Mouse (Mus musculus) megakaryocyte progenitor cell, adult 5-6 weeks (primary cell): ENCODE results near the gene Hsd11b1. TPM values are rescaled to one million over a fixed set of nuclear protein-coding genes. Genes with fewer than 3 reads are reported as not detected.
"Not testable (repeated sequence)": the region's sequence is repeated elsewhere in the genome, so short reads cannot be mapped to it uniquely, and the experiment has no call there.

Experiments
- ATAC-seq: replicated peaks from 2 replicates; pipeline ENCODE4 v1.8.0; 2016; ENCODE audit warnings: mild to moderate bottlenecking, moderate TSS enrichment, inconsistent platforms; ENCODE audit not compliant: poor library complexity
- total RNA-seq, 2 experiments: library from RNA; stranded (forward) in 1 of 2; stranded (reverse) in 1 of 2; fragments of 157-497, 149-512 nt in 1 of 2; fragments of 200-1000 nt in 1 of 2; gene quantifications; 2 replicates each; pipeline versions ENCODE4 v1.2.3 to v1.2.4; 2015 to 2017

Gene Hsd11b1
- total RNA-seq, 2 experiments from 2014 or later = 39.9 to 74.0 TPM

DNA sequence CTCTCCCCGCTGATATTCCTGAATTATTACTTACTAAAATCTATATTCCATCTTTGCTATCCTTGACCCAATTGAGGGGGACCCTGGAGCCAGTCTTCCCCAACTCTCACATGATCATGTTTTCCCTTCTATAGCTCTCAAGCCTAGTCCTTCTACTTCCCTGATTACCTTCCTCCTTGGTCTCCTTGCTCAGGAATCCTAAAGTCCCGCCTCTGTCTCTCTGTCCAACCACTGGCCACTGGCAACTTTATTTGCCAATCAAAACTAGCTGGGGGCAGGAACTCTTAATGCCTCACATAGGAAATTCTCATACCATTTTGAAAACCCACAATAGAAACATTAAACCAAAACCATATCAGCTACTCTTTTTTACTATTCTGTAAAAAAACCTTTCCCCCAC lies 17.5 kb upstream of the Hsd11b1 start:
- ATAC-seq = peak; percentile 58; the same call in 1 of the 2 replicates

DNA sequence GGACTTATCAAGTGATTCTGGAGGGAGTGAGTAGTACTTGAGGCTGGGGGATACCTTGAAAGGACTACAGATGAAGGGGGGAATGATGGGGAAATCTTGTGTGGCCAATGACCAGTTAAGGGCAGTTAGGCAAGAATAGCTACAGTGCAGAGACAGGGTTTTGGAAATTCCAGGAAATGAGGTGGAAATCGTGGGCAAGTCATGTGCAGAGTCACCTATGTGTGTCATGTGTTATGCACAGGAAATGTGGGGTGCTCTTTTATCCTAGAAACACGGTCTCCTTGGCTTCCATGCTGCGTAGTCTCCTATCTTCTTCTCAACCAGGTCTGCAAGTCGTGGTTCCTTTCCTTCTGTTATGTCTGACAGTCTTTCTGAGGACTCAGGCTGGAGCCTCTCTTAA lies 15.6 kb upstream of the Hsd11b1 start:
- peak; percentile 35 for ATAC-seq

GRCm38 (mm10) chr1:193278414-193279045 lies 14.7 kb upstream of the Hsd11b1 start:
- ATAC-seq = no peak

GRCm38 (mm10) chr1:193274407-193275071 lies 10.7 kb upstream of the Hsd11b1 start:
- ATAC-seq = peak; percentile 48

GRCm38 (mm10) chr1:193272916-193273601 lies 9.2 kb upstream of the Hsd11b1 start, which contains the start of gene G0s2:
TSS of gene G0s2 (minus strand) at chr1:193273217.
- peak; percentile 65 for ATAC-seq

- peak; percentile 9 for ATAC-seq
Measured at GRCm38 (mm10) chr1:193272137-193272915, 8.5 kb upstream of the Hsd11b1 start.

- 0 out of 2 replicates have a peak, but pooled peaks have one; percentile 12 for ATAC-seq
Measured at GRCm38 (mm10) chr1:193270965-193271763, 7.3 kb upstream of the Hsd11b1 start.

GRCm38 (mm10) chr1:193265734-193266133 lies 1.9 kb upstream of the Hsd11b1 start:
- ATAC-seq = no peak

DNA sequence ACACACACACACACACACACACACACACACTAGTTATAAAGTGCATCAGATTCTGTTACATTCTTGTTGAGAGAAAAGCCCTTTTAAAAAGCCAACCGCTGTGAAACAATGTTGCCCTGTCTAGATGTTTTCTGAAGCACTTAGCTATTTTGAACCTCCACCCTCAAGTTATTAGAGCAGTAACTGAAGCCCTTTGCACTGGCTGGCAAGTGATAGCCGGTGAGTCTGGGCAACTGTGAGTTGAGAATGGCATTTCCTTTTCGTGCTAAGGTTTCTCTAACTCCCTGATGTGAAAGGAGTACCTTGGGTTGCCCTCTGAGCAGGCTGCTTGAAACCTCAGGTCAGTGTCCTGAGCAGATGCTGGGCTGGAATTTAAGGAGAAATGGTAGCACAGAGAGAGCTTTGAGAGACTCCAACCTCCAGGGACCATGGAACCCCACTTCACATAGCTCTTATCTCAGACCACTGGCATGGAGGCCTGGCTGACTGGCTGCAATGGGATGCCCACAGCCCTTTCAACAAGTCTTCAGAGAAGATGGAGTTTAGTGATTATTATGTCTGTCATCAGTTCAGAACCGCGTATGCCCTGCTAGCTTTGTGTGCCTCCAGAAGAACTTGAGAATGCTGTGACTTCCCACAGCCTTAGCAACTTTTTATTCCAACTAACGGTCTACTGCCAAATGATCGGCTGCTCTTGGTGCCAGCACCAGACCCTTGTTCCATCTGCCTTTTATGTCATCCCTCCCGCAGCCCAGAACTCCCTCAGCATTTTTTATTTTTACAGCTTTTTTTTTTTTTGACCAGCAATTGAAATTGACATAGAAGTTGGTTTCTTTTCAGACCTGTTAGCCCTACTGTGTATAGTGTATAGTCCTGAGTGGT lies 608 bp downstream of the Hsd11b1 start:
- ATAC-seq = 0 out of 2 replicates have a peak, but pooled peaks have one; percentile 2

DNA sequence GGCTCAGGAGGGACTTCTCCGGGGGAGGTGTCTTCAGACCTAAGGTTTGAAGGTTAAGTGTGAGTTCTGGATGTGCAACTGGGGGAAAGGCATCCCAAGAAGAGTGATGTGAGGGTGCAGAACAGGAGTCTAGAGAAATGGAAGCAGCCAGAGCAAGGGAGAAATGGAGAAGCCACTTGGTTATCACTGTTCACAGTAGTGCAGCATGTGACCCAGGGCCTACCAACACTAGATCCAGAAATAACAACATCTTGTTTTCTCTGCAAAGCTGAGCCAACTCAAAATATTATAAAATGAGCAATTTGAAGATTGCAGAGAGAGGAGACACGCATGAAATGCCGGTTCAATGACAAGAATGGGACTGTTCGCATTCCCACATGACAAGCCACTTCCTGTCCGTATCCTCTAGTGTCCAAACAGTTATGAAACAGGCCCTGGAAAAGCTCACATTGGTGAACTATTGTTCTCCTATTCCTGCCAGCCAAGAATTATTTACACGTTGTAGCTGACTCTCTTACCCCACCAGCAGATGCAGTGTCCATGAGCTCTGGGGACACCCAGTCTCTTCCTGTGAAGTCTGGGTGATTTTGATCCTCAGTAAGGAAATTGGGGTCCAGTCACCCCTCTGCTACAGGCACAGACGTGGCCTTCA lies 1.9 kb downstream of the Hsd11b1 start:
- ATAC-seq = no peak

DNA sequence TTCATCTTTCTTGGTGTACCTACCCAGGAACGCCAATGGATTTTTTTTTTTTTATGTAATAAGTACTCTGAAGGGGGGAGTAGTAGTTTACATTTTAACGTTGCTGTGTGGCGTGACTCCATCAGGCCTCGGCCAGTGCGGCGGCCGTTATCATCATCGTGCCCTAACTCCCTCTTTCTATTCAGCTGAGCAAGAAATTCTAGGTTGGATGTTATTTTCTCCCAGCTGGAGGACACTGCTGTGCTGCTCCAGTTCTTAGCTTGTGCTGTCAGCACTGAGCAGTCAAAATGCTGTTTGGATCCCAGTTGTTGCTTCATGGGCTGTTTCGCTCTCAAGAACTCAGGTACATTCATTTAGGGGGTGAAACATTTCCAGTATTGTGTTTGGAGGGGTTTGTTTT lies 4.3 kb downstream of the Hsd11b1 start:
- ATAC-seq = no peak

GRCm38 (mm10) chr1:193256621-193257098 lies 7.2 kb downstream of the Hsd11b1 start:
- 0 out of 2 replicates have a peak, but pooled peaks have one; percentile 18 for ATAC-seq

DNA sequence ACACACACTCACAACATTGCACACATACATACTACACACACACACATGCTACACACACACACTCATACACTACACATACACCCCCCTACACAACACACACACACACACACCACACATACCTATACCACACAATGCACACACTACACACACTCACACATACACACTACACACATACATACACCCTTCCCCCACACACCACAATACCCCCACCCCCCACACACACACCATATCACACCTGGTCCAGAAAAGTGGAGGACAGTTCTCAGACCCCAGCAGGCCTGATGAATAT lies 7.6 kb downstream of the Hsd11b1 start:
- ATAC-seq = no peak

DNA sequence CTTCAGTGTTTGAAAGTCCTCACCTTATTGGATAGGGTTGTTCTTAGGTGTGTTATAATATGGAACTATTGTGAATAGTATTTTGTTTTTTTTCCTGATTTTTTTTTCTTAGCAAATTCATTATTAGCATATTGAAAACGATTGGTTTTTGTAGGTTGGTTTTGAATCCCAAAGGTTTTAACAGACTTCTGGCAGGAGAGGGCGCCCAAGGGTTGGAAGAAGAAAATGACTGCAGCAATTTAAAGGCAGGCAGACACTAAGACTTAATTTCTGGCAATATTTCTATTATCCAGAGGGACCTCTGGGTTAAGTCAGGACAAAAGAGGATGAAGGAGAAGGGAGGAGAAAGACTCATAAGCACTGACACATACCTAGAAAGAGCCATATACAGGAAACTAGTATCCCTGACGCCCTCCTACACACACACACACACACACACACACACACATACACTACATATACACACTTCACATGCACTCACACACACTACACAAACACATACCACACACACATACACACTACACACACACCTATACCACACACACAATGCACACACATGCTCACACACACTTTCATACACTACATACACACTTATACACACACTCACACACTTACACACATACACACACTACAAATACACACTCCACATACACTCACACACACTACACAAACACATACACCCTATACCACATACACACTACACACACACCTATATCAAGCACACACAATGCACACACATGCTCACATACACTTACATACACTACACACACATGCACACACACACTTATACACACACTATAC lies 8.2 kb downstream of the Hsd11b1 start:
- peak; percentile 81 for ATAC-seq

- ATAC-seq = no peak
Measured at GRCm38 (mm10) chr1:193255032-193255431, 8.8 kb downstream of the Hsd11b1 start.

DNA sequence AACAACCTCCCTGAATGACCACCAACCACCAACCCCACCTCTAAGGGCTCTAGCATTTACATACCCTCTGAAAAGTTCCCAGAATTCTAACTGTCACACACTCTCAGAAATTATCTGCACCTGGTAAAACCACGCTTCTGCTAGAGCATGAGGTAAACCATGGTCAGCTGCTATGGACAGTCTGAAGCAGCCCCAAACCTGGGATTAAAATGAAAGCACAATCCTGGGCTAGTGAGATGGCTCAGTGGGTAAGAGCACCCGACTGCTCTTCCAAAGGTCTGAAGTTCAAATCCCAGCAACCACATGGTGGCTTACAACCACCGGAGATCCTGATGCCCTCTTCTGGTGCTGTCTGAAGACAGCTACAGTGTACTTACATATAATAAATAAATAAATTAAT lies 10.0 kb downstream of the Hsd11b1 start:
- ATAC-seq = not testable (repeated sequence)

DNA sequence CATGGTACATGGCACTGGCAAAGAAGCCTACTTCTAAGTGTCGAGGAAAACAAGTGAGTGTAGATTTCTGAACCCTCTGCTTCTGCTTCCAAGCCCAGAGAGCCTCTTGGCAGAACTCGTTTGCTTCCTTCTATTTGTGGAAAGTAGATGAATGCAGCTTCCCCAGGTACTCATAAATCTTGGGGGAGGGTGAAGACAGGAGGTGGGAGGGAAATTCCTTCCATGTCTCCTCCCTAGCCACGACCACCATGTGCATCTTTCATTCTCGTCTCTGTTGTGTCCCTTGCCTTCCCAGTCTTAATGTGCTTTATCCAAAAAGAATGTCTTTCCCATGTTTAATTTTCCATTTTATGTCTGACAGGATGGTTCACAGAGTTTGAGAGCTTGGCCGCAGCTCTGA lies 11.3 kb downstream of the Hsd11b1 start:
- ATAC-seq = no peak

GRCm38 (mm10) chr1:193251386-193251785 lies 12.5 kb downstream of the Hsd11b1 start:
- no peak for ATAC-seq
